Mouse (Mus musculus): Measurements from ENCODE around the gene Cacna1d. TPM values are rescaled to one million over a fixed set of nuclear protein-coding genes. Genes with fewer than 3 reads are reported as not detected.

Gene Cacna1d
- polyA plus RNA-seq, 1 experiment from 2014 or later = 1.5 TPM

DNA sequence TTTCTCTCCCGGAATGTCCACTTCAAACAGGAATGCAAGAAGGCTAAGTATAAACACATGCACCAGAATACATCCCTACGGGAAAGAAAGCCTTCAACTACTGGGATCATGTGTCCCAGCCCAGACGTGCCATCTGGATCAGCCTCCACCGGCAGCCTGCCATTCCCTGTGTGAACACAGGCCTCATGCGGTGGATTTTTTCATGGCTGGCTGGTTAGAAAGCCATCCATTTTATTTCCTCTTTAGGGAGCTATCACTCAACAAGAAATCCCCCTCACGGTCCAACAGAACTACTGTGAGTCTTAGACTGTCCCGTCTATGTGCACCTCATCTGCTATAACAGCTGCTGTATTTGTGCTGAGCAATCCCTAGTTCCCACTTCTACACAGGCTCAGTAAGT lies 343.5 kb downstream of the Cacna1d start:
- no peak overlapping the region for H3K9ac ChIP-seq (ENCODE audit: low read depth, low read length)
- H3K4me2 ChIP-seq (replicated peaks; ENCODE audit: low read depth) = no peak overlapping the region
- H3K4me1 ChIP-seq (replicated peaks; ENCODE audit: control insufficient read depth, insufficient read depth, low read length) = no peaks in the 10 kb centered on the region
- 63% methylated on average over 7 of the region's 7 CpGs for WGBS
- H3K27me3 ChIP-seq (replicated peaks; ENCODE audit: control insufficient read depth, insufficient read depth, low read length) = no peaks in the 10 kb centered on the region
- no peak overlapping the region for H3K4me3 ChIP-seq (ENCODE audit: low read depth, low read length)
- no peaks in the 10 kb centered on the region for H3K36me3 ChIP-seq (ENCODE audit: control insufficient read depth, insufficient read depth)
- no peak for TF ChIP-seq CTCF (IDR thresholded peaks at IDR 0.05; ENCODE audit: low read depth)
- H3K27ac ChIP-seq (ENCODE audit: low read depth, low read length) = no peak overlapping the region
- ATAC-seq = no peak
- H3K9me3 ChIP-seq (ENCODE audit: control insufficient read depth) = no peaks in the 10 kb centered on the region

DNA sequence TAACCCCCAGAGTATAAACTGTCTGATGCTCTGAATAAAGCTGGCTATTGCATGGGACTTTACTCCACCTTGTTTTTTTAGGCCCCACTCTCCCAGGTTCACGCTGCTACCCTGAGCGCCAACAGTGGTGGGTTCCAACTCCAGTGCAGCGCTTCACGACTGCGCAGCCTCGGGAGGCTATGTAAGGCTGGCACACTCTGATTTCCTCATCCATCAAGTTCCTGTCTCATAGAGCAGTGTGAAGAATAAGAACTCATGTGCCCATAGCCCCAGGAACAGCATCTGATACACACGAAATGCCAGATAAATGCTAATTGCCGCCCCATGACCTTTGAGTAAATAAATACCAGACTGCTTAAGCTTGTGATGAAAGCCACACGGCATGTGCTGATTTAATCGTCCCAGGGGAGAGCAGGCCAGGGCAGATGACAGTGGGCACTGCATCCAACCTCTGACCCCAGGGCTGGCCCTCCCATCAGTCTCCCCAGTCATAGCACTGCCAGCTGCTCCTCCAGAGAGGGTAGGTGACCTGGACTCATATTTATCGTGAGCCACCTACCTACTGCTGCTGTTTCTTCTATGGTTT lies 352.8 kb downstream of the Cacna1d start:
- H3K27ac ChIP-seq (ENCODE audit: low read depth, low read length) = no peak overlapping the region
- H3K4me2 ChIP-seq (replicated peaks; ENCODE audit: low read depth) = no peak overlapping the region
- 50% methylated on average over 11 of the region's 11 CpGs for WGBS
- H3K27me3 ChIP-seq (replicated peaks; ENCODE audit: control insufficient read depth, insufficient read depth, low read length) = no peaks in the 10 kb centered on the region
- no peaks in the 10 kb centered on the region for H3K36me3 ChIP-seq (ENCODE audit: control insufficient read depth, insufficient read depth)
- ATAC-seq = no peak
- no peaks in the 10 kb centered on the region; the same call in 1 of the 2 replicates for H3K4me1 ChIP-seq (replicated peaks; ENCODE audit: control insufficient read depth, insufficient read depth, low read length)
- no peak for TF ChIP-seq CTCF (IDR thresholded peaks at IDR 0.05; ENCODE audit: low read depth)
- no peaks in the 10 kb centered on the region for H3K9me3 ChIP-seq (ENCODE audit: control insufficient read depth)
- no peak overlapping the region for H3K4me3 ChIP-seq (ENCODE audit: low read depth, low read length)
- H3K9ac ChIP-seq (ENCODE audit: low read depth, low read length) = no peak overlapping the region

DNA sequence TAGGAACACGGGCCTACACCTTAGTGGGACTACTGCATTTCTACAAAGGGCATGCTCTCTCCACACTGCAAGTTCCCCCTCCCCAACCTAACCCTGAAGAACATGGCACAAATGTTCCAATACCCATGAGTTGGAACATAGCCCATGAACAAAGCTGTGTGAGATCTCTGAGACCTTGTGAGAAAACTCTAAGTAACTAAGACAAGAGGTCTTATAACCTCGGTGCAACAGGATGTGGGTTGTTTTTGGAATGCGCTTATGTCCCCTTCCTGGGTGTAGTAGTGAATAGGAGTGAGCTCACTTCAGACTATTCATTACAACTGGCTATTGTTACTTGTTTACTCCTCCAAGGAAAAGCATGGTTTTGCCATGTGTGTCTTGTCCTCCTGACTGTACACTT lies 353.3 kb downstream of the Cacna1d start:
- no peak overlapping the region for H3K9ac ChIP-seq (ENCODE audit: low read depth, low read length)
- H3K27ac ChIP-seq (ENCODE audit: low read depth, low read length) = no peak overlapping the region
- ATAC-seq = no peak
- H3K9me3 ChIP-seq (ENCODE audit: control insufficient read depth) = no peaks in the 10 kb centered on the region
- no peaks in the 10 kb centered on the region for H3K27me3 ChIP-seq (replicated peaks; ENCODE audit: control insufficient read depth, insufficient read depth, low read length)
- H3K36me3 ChIP-seq (ENCODE audit: control insufficient read depth, insufficient read depth) = no peaks in the 10 kb centered on the region
- no peak overlapping the region for H3K4me2 ChIP-seq (replicated peaks; ENCODE audit: low read depth)
- no peak for TF ChIP-seq CTCF (IDR thresholded peaks at IDR 0.05; ENCODE audit: low read depth)
- no peak overlapping the region for H3K4me3 ChIP-seq (ENCODE audit: low read depth, low read length)
- H3K4me1 ChIP-seq (replicated peaks; ENCODE audit: control insufficient read depth, insufficient read depth, low read length) = no peaks in the 10 kb centered on the region; the same call in 1 of the 2 replicates
- 74% methylated on average over 3 of the region's 3 CpGs for WGBS

- no peaks in the 10 kb centered on the region for H3K9me3 ChIP-seq (ENCODE audit: control insufficient read depth)
- H3K27ac ChIP-seq (ENCODE audit: low read depth, low read length) = no peak overlapping the region
- H3K4me1 ChIP-seq (replicated peaks; ENCODE audit: control insufficient read depth, insufficient read depth, low read length) = no peaks in the 10 kb centered on the region; the same call in 1 of the 2 replicates
- no peaks in the 10 kb centered on the region for H3K27me3 ChIP-seq (replicated peaks; ENCODE audit: control insufficient read depth, insufficient read depth, low read length)
- peak; percentile 60 for ATAC-seq
- no peak overlapping the region for H3K4me3 ChIP-seq (ENCODE audit: low read depth, low read length)
- no peak overlapping the region for H3K9ac ChIP-seq (ENCODE audit: low read depth, low read length)
- H3K36me3 ChIP-seq (ENCODE audit: control insufficient read depth, insufficient read depth) = no peaks in the 10 kb centered on the region
- TF ChIP-seq CTCF (IDR thresholded peaks at IDR 0.05; ENCODE audit: low read depth) = peak; percentile 98
- H3K4me2 ChIP-seq (replicated peaks; ENCODE audit: low read depth) = no peak overlapping the region
- 10% methylated on average over 8 of the region's 8 CpGs for WGBS
Measured at GRCm38 (mm10) chr14:30136965-30137364, 354.3 kb downstream of the Cacna1d start.

DNA sequence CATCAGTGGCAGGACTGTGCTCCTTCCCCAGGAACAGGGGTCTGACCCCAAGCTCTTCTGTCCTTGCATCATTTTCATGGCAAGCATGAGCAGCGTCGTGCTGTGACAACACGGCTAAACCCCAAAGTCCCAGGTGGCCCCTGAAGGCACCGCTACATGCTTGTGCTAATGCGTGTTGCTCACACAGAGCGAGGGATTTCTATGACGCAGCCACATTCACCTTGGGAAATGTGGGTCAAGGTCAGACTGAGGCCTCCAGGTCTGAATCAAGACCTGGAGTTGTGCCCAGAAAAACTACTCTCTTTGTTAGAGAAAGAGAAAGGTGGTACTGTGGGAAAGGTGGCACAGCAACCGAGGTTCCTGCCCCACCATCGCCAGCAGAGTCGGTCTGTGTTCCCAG lies 355.9 kb downstream of the Cacna1d start:
- TF ChIP-seq CTCF (IDR thresholded peaks at IDR 0.05; ENCODE audit: low read depth) = no peak
- no peak overlapping the region for H3K4me2 ChIP-seq (replicated peaks; ENCODE audit: low read depth)
- 94% methylated on average over 10 of the region's 10 CpGs for WGBS
- ATAC-seq = no peak
- no peaks in the 10 kb centered on the region for H3K9me3 ChIP-seq (ENCODE audit: control insufficient read depth)
- no peak overlapping the region for H3K9ac ChIP-seq (ENCODE audit: low read depth, low read length)
- no peak overlapping the region for H3K27ac ChIP-seq (ENCODE audit: low read depth, low read length)
- no peaks in the 10 kb centered on the region; the same call in 1 of the 2 replicates for H3K4me1 ChIP-seq (replicated peaks; ENCODE audit: control insufficient read depth, insufficient read depth, low read length)
- H3K36me3 ChIP-seq (ENCODE audit: control insufficient read depth, insufficient read depth) = no peaks in the 10 kb centered on the region
- no peak overlapping the region for H3K4me3 ChIP-seq (ENCODE audit: low read depth, low read length)
- H3K27me3 ChIP-seq (replicated peaks; ENCODE audit: control insufficient read depth, insufficient read depth, low read length) = no peaks in the 10 kb centered on the region

DNA sequence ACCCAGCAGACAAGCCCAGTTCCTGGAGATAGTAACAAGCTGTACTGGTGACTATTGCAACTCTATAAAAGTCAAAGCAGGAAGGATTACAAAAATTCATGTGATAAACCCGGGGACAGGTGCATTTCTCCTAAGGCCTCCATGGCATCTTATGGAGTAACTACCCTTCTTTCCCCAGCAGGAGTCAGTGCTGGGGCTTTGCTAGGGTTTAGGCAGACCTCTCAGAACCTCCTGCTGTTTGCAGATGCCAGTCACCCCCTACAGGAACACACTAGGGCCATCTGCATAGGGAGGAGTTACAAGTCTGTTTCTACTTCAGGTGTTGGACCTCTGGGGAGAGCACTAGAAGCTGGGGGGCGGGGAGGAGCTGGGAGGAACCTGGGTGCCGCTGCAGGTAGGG lies 357.6 kb downstream of the Cacna1d start:
- no peaks in the 10 kb centered on the region for H3K27me3 ChIP-seq (replicated peaks; ENCODE audit: control insufficient read depth, insufficient read depth, low read length)
- ATAC-seq = no peak

More for the DNA sequence above, 357.6 kb downstream of the Cacna1d start:
- H3K36me3 ChIP-seq (ENCODE audit: control insufficient read depth, insufficient read depth) = no peaks in the 10 kb centered on the region
- H3K4me1 ChIP-seq (replicated peaks; ENCODE audit: control insufficient read depth, insufficient read depth, low read length) = no peaks in the 10 kb centered on the region; the same call in 1 of the 2 replicates
- H3K9ac ChIP-seq (ENCODE audit: low read depth, low read length) = no peak overlapping the region
- H3K4me2 ChIP-seq (replicated peaks; ENCODE audit: low read depth) = no peak overlapping the region
- no peak overlapping the region for H3K27ac ChIP-seq (ENCODE audit: low read depth, low read length)
- no peak overlapping the region for H3K4me3 ChIP-seq (ENCODE audit: low read depth, low read length)
- TF ChIP-seq CTCF (IDR thresholded peaks at IDR 0.05; ENCODE audit: low read depth) = peak; percentile 59
- 64% methylated on average over 3 of the region's 3 CpGs for WGBS
- no peaks in the 10 kb centered on the region for H3K9me3 ChIP-seq (ENCODE audit: control insufficient read depth)

All from intestine, postnatal 0 days (tissue).